Mouse (Mus musculus): ENCODE results near the gene Gstk1.
A peak's percentile ranks its signal among the peaks of the same experiment; 100 is the strongest.

Gstk1 gene

DNA sequence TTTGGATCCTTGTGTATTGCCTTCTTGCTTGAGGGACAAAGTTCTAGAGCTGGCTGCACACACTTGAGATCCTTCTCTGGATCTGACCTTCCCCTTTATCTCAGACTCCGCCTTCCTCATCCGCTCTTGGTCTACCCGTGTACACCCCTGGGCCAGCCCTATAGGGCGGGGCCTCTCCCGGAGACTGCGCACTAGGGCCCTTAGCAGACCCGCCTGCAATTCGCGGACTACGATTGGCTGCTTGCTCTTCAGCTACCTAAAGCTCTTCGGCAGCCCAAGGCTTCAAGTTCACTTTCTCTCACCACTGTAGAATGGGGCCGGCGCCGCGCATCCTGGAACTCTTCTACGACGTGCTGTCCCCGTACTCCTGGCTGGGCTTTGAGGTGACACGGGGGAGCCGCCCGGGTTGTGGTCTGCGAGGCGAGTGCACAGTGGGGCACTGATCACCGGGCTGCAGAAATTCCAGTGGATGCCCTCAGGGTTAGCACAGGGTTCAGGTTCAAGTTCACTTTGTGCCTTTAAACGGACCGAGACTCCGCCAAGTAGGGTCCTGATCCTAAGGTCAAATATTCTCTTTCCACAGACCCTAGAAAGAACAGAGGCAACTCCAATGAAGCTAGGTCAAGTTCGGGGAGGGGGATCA, at the start of gene Gstk1:
Gstk1 (plus strand) TSS at position 225 of the 643 bp plus-strand sequence.
- DNase-seq (ENCODE audit: low spot score): peak; percentile 79

DNA sequence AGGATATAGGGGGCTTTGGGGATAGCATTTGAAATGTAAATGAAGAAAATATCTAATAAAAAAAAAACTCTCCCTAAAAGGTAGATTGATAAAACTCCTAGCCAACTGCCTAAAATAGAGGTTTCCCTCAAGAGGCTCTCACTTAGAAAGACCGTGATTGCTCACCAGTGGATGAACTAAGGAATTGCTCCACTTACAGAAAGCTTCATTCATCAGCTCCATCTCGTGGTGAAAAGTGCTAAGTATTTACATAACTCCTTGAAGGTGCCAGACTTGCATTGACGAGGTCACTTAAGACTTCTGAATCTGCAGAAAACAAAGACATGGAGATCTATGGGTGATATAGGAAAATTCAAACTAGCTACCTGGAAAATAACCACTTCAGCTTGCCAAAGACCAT, 48.0 kb upstream of the Gstk1 start:
- DNase-seq (ENCODE audit: low spot score): no peak

DNA sequence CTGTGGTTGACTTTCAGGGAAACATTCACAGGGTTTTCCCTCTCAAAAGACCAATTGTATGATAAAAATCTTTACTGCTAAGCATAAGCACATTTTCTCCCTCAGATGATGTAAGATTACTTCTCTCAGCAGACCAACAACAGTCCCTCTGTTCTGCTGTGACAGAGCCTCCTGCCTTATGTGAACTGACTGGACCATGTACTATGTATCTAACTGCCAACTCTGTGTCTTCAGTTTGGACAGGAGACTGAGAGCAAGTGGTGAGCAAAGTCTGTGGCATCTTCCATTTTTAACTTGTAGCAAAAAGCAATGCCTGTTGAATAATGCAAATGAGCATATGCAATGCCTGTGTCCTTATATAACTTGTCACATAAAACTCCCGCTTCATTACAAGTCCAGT, 46.2 kb upstream of the Gstk1 start:
- DNase-seq (ENCODE audit: low spot score): no peak

DNA sequence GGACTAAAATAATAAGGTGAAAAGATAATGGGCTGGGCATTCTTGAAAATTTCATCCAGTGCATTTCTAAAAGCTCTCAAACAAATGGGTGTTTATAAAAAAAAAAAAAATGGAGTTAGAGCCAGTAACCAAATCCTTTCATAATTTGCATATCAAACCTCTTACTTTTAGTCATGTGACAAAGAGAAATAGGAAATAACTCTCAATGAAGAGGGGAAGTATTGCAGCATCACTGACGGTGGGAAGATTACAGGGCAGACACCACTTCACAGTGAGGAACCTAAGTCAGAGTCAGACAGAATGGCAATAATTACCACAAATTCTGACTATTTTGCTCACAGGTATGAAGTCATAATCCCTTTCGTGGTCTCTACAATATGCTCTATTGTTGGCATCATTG, 30.7 kb upstream of the Gstk1 start, which contains the start of gene Tas2r144:
Tas2r144 (plus strand) TSS at position 301 of the 400 bp plus-strand sequence.
- no peak for DNase-seq (ENCODE audit: low spot score)

DNA sequence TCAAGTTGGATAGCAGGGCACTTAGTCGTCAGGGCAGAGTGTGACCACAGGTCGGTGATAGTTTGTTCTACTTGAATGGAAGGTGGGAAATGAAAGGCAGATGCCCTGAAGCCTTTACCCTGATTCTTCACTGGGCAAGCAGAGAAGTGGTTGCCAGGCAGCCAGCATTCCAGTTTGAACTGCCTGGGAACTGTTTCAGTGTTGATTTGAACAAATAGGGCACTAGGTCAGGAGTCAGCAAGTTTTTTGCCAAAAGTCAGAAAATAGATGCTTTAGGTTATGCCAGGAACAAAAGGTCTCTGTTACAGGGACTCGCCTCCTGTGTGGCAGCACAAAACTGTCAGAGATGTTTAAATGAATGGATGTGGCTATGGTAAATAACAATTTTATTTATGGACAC, 23.4 kb upstream of the Gstk1 start:
- DNase-seq (ENCODE audit: low spot score): no peak

DNA sequence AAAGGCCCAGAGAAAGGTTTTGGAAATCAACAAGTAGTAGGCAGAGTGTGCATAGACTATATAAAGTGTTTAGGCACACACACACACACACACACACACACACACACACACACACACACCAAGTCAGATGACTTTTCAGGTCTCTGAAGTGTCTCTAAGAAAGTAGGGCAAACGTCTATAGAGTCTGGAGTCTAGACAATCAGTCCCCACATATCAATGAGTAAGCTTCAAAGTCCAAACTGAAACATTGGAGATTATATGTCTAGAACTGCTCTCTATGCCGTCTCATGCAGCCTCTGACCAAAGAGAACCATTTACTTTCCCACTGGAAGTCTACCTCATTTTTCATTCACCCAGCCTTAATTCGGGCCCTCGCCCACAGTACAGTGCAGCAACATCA, 20.7 kb upstream of the Gstk1 start:
- DNase-seq (ENCODE audit: low spot score): no peak

DNA sequence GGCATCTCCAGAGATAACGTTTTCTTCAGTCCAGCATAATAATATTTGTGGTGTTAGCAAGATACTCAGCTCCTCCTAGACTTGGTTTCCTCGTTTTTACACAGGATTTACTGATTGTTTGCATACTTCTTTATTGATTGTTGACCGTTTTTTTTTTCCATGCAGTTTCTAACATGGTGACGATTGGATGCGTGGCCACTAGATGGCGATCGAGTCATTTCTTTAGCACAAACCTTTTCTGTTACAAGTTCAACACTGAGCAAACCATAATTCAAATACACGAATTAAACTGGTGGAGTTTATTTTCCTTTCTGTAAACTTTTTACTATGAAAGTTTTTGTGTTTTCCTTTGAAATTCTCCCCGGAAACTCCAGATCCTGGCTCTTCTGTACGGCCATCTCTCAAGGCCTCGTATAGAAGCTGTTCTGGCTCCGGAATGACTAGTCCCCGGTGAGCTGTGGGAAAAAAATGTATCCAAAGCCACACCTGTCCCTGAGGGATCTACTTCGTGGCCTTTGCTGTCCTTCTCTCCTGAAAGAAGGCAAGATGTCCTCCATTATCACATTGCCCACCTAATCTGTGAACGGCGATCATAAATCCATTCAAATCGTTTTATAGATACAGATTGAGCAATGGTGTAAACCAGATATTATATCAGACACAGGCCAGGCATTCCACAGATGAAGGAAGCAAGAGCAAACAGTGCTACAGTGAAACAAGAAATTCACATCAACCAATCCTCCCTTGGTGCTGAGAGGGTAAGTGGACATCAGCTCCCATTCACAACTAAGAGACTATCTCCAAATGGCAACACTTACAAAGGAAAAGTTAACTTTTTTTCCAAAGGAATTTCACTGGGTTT, 18.3 kb upstream of the Gstk1 start:
- no peak for DNase-seq (ENCODE audit: low spot score)

DNA sequence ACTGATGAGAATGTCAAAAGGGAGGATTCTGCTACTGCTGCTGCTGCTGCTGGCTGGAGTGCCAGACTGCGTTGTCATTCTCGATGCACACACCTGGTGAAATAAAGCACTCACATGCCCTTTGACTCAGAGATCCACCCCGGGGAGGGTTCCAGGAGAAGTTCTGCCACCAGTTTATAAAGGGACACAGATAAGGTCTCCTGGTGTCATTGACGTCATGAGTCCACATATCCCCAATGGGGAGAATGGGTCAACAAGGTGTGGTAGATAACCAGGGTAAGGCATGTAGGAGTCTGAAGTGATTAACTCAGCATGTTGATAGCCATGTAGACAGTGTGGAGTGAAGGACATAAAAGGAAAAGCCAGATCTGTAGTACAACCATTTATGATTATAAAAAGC, 16.1 kb upstream of the Gstk1 start:
- DNase-seq (ENCODE audit: low spot score): no peak

DNA sequence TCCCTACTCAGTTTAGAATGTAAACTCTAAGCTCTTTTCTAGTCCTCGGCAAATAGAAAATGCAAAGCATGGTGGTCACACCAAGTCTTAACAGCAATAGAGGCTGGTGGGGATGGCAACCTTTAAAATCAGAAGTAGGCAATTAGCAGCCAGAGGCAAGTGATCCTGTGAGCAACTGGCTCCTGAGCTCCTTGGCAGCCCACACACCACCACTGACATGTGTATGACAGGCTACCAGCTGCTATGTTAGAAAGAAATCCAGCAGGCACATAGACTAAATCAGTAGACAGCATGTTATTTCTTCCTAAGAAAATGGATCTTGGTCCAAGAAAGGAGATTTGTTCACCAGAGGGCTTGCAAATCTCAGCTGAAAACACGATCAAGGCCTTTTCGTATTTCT, 14.5 kb upstream of the Gstk1 start:
- no peak for DNase-seq (ENCODE audit: low spot score)

DNA sequence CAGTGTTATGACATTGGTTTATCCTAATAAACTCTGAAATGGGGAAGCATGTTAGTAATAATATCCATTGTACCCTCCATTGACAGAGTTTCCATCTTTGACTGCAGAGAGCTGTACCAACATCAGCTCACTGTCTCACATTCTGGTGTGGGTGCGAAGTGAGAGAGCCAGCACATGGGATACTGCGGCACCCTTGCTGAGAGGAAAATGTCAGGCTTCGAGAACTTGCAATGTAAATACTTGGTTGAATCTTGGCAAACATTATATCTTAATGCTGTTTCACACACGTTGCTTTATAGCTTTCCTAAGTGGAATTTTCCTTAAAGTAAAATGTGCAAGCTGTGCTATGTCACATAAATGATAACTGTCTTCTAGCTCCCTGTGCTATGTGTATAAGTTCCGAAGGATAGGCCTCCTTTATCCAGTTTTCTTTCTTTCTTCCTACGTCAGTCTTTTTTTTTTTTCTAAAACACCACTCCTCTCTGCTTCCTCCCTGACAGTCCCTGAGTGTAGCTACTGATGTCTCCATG, 8.4 kb upstream of the Gstk1 start:
- no peak for DNase-seq (ENCODE audit: low spot score)

DNA sequence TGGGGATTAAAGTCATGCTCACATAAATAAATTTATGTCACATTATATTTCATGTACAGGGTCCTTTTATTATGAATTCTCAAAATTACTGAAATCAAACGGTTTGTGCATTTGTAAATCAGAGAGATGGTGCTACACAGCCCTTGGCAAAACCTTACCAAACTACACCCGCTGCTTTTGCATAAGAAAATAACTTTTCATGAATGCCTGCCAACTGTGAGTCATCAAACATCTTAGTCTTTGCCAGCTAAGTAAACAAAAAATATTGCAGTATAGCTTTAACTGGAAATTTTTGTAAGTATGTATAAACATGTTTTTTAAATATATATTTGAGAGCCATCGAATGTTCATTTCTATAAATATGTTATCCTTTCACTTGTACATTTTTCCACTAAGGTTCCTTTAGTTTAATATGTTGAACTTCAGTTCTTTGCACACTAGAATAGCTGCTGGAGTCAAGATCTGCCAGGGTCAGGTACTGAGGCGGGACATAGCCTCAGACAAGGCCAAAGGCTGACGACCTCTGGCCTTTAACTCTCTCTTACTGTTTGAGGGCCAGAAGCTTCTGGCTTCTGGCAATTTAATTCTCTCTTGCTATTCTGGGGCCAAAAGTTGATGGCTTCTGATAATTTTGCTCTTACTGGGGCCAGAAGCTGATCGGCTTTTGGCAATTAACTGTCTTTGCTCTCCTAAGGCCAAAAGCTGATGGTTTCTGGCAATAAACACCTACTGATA, 4.3 kb upstream of the Gstk1 start:
- no peak for DNase-seq (ENCODE audit: low spot score)

DNA sequence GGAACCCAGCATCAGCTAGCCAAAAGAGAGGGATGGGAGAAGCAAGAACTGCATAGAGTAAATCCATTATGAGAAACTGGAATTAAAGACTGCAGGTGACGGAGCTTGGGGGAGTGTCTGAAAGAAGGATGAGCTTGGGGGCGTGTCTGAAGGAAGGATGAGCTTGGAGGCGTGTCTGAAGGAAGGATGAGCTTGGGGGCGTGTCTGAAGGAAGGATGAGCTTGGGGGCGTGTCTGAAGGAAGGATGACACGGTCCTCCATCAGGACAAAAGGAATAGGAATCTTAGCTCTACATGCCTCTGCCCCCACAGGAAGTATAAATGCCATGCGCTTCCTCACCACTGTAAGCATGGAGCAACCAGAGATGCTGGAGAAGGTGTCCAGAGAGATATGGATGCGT, 1.4 kb downstream of the Gstk1 start:
- DNase-seq (ENCODE audit: low spot score): no peak

DNA sequence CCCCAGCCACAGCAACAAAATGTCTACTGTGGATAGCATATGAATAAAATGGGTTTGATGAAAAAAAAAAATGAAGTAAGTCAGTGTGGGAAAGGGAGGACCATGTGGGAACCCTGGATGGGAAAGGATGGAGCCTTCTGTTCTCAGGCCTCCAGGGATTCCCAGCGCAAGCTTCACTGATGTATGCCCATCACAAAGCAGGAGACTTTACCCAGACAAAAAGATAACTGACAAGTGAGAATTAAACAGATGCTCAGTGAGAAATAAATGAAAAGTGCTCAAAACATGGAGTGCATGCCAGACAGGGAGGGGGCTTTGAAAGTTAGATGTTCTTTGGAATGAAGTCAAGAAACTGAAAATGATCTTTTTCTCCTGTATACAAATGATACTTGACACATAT, 2.2 kb downstream of the Gstk1 start:
- DNase-seq (ENCODE audit: low spot score): no peak

DNA sequence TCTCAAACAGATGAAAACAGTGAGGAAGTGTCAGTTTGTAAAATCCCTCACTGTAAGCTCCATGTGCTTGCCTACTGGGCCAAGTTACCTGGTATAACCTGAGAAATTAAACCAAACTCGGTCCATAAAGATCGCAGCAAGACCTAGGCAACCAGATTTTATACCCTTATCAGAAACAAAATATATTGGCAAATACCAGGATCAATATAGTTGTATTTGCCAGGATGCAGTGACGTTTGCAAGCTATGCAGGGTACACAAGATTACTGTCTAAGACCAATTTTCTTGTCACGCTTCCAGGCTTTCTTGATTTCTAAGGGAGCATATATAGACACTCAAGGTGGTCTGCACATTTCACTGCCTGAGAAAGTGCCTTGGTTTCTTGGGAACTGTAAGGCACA, 6.1 kb downstream of the Gstk1 start:
- DNase-seq (ENCODE audit: low spot score): no peak

DNA sequence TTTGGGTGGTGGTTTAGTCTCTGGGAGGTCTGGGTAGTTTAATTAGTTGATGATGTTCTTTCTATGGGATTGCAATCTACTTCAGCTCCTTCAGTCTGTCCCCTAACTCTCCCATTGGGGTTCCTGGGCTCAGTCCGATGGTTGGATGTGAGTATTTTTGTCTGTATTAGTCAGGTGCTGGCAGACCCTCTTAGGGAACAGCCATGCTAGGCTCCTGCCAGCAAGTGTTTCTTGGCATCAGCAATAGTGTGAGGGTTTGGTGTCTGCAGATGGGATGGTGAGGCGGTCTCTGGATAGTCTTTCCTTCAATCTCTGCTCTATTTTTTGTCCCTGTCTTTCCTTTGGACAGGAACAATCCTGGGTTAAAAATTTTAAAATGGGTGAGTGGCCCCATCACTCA, 7.4 kb downstream of the Gstk1 start:
- no peak for DNase-seq (ENCODE audit: low spot score)

DNA sequence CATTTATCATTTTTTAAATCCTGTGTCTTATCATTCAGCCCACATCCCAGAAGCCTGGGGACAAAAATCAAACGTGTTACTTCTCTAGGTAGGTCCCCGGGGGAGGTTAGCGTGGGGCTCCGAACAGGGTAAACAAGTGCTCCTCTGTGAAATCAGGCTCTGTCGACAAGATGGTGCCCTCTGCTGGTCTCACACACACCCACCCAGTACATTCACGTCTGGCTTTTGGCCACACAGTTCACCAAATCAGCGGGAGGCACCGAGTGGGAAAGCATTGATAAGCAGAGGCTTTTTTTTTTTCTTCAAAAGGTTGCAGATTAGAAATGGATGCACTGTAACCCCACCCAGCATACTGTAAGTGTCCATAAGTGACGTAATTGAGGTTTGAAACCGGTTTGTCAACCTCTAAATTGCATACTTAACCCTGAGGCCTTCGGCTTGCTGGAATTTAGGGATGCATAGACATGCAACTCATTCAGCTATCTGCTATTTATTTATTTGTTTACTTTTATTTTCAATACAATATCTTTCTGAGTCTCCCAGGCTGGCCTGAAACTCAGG, 11.6 kb downstream of the Gstk1 start:
- DNase-seq (ENCODE audit: low spot score): peak; percentile 28

DNA sequence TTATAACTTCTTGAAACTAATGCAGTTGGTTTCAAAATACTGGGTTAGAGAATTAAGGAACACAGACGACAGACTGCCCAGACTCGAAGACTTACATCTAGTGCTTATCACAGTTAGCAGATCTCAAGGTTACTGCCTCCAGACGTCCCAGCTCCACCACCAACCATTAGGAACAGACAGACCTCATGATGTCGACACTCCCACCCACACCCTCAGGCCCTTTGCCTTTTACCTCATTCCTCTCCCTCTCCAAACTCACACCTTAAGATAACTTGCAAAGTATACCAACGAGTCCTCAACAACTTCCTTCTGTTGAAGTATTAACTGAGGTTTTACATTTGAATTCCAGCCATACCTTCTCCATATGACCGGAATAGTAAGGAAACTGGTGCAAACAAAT, 14.7 kb downstream of the Gstk1 start:
- DNase-seq (ENCODE audit: low spot score): no peak

DNA sequence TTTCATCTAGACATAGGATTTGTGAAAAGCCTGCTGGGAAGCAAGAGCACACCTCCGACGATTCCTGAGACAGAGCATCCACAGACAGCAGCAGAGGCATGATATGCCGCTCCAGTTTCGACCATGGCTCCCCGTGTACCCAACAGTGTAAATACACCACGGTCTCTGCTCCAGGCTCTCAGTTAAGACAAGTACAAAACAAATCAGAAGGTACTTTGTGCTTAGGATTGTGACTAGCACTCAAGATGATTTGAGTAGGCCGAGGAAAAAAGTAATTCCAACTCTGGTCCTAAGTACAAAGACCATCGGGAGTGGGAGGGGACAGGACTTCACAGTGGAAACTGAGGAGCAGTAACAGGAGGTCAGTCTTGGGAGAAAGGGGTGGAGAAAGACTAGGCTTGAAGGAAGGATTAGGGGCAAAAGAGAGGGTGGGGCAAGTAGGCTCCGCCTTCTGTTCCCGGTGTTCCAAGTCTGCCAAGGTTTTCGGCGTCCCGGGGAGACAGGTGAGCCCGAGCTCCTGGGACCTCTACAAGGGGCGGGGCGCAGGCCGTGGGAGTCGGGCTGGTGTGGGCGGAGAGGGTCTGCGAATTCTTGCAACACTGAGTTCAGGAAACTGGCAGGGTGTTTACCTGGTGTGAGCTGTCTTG, 15.9 kb downstream of the Gstk1 start, which contains the start of gene Tmem139:
Tmem139 (plus strand) TSS at position 447 of the 647 bp plus-strand sequence.
- DNase-seq (ENCODE audit: low spot score): no peak

DNA sequence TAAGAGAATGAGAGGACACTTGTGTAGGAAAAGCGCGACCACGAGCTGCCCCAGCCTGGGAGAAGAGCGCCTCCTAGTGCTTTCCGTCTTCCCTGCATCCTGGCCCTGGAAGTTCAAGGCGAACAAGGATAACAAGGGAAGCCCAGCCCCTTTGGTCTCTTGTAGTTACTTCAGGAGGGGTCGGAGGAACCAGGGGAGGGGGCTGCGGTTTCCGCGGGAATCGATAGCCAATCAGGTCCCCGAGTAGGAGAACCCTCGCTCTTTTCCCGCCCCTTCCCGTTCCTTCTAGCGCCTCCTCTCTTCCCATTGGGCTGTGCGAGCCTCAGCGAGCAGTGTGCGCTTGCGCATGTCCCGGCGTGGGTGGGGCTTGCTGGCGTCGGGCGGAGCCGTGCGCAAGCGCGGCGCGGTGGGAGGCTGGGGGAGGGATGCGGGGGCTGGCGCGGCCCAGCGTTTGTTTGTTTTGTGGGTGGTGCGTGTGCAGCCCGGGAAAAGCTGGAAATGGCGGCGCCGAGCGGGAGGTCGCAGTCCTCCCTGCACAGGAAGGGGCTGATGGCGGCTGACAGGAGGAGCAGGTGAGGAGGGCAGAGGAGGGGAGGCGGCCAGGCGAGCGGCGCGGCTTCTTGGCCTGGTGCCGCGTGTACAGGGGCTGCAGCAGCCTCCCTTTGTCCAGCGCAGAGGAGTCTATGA, 19.0 kb downstream of the Gstk1 start, which contains the start of gene Casp2:
Casp2 (plus strand) TSS at position 360 of the 687 bp plus-strand sequence.
- DNase-seq (ENCODE audit: low spot score): peak; percentile 99

DNA sequence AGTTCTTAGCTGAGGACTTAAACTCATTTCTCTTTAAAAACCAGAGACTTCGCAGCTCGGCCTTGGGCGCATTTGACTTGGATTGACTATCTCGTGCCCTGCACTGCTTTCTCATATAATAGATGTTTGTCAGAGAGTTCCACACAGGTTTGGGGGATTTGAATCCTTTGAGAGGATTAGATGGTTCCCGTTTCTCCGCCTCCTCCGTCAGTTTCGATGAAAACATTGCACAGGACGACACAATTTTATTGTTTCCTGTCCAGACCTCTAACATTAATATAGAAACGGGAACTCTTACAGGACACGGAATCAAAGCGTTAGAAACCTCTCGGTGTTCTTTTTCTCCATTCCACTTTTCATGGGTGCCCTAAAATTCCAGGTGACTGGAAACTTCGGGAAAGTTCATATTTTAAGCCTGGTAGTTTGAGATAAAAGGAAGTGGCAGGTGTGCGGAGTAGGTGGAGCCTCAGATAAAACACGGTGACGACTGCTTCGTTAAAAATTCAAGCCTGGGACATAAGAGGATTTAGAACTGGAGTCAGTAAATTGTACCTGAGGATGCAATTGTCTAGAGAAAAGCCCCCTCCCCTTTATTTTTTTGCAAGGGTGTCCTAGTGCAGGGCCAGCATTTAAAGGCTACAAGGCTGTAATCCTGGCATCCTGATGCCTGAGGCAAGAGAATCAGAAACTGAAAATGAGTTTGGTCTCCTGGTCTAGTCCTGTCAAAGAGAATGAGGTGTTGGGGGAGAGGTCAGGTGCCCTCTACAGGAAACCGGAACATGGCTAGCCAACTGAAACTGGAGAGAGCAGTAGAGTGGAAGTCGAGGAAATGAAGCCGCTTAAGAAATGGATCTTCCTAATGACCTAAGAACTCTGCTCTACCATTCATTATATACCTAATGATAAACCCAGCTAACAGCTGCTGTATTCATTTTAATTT, 19.9 kb downstream of the Gstk1 start:
- DNase-seq (ENCODE audit: low spot score): no peak

All from ovary, adult 18-20 months (tissue).